Mouse (Mus musculus) lung, postnatal 4 days (tissue): ENCODE data around the gene Bard1.

Experiments used
- DNase-seq, 2 experiments: peaks; one replicate each; pipeline ENCODE4 v3.0.0; 2021

The Bard1 gene

DNA sequence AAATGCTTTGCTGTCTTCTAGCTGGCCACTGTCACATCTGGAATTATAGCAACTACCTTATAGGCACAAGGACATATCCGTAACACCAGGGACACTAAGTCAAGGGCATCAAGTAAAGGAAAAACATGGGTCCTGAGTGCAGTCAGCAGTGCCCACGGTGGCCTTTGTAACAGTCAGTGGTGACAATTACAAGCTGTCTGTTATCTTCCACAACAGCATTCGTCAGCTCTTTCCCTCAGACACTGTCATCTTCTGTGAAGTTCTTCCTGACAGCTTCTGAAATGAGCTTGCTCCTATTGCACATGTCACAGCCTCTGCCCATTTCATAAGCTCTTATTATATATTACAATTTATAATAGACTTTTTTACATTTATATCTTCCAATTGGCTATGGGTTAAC, 50.7 kb downstream of the Bard1 start:
- DNase-seq: no peak

DNA sequence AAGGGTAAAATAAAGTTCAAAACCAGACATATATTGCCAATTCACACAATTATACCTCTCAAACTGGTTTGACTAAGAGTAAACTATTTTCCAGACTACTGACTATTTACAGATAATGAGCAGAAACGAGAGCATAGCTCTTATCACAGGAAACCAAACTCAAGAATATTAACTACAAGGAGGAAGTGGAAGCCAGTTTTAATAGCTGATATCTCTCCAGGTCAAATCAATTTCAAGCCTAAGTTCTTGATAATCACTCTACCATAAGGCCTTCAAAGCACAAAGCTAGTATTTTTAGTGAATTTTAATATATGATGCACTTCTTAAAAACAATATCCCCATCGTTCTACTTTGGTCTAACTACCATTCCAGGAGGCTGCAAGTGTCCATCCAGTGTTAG, 57.8 kb downstream of the Bard1 start:
- no peak for DNase-seq

GRCm38 (mm10) chr1:71043951-71044350, 59.0 kb downstream of the Bard1 start:
- DNase-seq: no peak

- peak in 1 of 2 experiments; percentile 9 for DNase-seq
Observed at GRCm38 (mm10) chr1:71036999-71037398, 65.9 kb downstream of the Bard1 start.

DNA sequence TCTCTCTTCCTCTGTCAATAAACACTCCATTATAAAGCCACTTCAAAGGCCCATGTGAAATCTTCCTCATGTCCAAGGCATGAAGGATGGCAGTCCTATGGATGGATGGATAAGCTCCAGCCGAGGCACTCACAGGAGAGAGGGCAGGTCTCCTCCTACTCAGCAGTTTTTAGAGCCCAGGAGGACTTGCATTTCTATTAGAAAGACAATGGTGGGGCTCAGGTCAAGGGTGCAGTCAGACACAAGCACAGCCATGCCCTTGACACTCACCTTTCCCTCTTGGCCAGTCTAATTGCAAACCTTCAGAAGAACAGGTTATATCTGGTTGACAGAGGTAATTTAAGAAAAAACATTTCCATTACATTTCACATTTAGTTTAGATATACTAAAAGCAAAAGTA, 67.4 kb downstream of the Bard1 start:
- no peak for DNase-seq

- DNase-seq: no peak
Observed at GRCm38 (mm10) chr1:71022766-71023165, 80.2 kb downstream of the Bard1 start.

DNA sequence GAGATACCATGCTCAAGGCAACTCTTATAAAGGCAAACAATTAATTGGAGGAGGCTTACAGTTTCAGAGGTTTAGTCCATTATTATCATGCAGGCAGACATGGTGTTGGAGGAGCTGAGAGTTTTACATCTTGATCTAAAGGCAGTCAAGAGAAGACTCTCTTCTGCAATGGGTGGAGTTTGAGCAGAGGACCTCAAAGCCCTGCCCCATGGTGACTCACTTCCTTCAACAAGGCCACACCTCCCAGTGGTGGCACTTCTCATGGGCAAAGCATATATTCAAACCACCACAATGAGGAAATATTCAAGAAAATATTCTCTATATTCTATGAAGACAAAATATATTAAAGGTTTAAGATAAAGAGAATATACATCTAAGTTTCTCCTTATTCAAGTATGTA, 88.6 kb downstream of the Bard1 start:
- DNase-seq: no peak

DNA sequence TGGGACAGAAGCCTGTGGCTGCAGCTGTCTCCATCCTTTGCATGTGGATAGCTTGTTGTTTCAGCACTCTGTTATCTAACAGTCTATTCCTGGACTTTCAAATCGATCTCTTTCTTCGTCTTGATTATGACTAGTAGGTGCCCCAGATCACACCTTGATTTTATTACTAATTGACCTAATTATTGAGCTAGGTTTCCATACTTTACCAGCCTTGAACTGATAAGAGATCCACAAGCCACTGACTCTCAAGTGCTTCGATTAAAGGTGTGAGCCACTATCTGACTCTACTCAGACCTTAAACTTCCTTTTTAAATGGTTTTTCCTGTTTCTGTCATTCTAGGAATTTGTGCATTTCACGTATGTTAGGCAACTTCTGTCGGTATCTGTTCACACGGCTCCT, 96.9 kb downstream of the Bard1 start:
- no peak for DNase-seq

GRCm38 (mm10) chr1:71004177-71004576, 98.8 kb downstream of the Bard1 start:
- DNase-seq: no peak

- DNase-seq: no peak
Observed at GRCm38 (mm10) chr1:71003741-71004140, 99.2 kb downstream of the Bard1 start.

DNA sequence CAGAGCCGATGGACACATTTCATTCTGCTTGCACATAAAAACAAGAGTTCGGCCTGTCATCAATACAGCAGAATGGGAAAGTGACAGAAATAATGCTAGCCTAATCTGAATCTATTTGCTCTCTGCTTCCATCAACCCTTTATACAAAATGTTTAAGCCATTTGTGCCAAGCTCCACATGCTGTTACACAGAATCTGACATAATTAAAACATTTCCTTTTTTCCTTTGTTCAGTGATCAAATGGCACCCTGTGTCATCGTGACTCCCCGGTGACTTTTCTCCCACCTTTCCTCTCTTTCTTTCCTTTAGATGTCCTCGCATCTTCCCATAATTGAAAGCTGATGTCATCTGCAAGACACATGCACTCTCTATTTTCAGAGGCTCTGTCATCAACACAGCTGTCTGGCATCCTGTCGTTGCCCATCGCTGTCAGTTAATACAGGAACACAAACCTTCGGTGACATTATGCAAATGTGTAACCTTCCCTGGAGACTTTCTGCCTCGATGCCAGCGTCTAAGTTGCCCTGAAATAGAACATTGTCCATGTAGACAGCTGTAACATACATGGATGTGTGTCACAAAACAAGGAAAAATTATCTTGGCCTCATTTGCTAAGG, 105.5 kb downstream of the Bard1 start:
- DNase-seq: no peak

DNA sequence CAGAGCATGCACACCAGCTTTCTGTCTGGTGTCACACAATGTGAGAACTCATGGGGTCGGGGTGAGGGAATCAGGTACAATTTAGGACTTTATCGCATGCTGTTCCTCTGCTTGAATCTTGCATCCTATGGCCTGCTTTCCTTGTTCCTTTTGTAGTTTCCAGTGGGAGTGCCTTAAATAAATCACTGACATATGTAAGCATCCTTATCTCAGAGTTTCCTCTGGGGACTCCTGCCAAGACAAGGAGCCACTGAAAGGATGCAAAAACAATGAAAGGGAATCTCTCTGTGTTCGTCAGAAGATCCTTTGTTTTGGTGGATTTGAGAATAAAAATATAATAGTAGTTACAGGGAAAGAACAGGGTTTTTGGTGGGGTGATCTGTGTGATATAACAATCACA, 106.2 kb downstream of the Bard1 start:
- DNase-seq: peak in 1 of 2 experiments; percentile 14
